Mouse (Mus musculus): ENCODE measurements at regions not wholly inside any gene's neighbourhood (a gene's known extent, or its start where the extent isn't known, plus 50 kb on each side); places are given as distances from the start of the nearest gene placed in this dataset.

DNA sequence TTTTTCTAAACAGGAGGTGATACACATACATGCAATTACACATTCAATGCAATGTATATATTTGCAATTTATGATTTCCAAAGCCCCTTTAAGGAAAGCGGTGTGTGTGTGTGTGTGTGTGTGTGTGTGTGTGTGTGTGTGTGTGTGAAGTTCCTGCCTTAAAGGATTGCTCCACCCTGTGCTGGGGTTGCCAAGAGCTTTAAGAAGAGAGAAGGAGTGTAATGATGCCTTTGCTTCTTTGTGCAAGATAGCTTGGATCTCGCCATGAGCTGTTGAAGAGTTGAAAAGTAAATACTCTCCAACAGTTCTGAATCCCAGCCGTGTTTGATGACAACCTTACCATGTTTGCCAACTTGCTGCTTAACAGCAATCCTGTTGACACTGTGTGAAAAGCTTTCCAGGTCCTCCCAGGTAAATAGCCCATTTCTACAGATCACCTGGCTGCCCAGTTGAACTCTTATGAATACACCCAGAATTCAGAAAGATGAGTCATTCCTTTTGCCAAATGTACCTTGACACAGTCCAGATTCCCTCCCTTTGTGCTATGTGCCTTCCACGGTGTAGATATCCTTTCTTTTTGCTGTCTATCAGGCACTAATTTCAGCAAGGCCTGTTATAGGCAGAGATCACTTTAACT is 216.3 kb downstream of the Ikzf2 start:
- DNase-seq (ENCODE audit: low spot score): no peak

DNA sequence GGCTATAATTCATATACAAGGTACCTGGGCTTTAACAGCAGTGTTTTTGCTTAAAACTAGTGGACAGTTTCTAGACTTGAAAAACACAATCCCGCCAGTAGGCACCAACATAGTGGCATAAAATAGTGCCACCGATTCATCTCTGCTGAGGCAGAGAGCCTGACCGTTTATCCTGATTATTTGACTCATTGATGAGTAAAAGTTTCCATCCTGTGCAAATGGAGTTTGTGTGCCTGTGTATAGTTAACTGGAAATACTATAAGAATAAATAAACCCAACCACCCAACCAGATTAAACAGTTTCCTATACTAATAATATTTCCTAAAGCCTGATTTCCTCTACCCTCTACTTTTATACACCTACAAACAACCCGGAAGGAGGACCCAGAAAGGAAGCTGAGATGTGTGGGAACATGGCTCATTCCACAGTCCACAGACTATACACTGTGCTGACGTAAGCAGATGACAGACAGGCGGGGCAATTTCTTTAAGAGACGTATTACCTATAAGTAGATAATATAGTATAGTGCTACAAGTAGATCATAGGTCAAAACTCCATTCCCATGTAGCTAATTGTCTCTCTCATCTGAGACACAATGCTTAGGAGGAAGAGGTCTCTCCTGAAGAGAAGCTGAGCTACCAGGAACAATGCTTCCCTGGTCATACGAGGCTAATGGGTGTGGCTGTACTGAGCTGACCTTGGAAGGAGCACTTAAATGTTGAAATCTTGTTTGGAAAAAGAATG is 217.7 kb downstream of the Ikzf2 start:
- DNase-seq (ENCODE audit: low spot score): no peak

DNA sequence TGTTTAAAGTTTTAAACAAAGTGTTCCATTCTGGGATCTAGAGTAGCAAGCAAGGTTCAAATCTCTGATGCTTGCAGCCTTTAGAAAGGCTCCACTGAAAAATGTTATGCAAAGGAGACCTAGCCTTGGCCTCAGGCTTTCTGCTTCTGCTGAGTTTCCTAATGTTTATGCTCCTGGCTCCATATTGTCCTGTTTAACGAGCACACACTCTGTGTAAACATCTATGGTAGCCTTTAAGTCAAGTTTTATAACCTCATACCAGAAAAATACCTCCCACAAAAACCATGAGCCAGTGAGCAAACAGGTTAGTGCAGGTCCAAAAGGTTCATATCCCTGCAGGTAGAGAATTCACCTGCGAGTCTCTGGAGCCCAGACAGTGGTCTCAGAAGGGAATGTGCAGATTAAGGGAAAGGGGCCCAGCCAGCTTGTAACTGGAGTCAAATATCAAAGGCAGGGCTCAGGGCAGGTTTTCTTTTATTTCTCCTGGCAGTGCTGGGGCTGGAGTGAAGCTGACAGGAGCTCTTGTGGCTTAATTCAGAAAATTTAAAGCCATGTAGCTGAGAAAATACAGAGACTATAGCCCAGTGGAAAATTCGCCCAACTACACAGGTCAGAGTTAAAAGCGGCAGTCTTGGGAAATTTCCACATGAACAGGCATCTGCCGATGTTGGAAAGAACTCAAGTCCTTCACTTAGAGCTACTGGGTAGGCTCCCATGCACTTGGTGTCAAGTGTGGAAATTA is 220.3 kb downstream of the Ikzf2 start:
- DNase-seq (ENCODE audit: low spot score): no peak

DNA sequence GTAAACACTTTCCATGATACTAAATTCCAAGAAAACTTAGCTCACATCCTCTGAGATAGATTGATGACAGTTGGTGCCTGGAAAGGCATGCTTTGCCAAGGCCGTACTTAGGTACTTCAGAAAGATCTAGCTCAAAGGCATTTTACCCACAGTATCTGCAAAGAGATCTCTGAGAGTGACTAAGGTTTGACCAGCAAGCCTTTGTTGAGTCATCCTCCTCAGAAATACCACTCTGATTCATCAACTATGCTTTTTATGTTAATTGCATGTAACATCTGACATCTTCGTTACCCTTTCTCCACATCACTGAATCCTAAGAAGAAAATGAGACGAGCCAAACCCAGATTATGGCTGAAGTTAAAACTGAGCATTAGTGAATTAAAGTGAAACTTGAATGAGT is 225.9 kb downstream of the Ikzf2 start:
- DNase-seq (ENCODE audit: low spot score): no peak

DNA sequence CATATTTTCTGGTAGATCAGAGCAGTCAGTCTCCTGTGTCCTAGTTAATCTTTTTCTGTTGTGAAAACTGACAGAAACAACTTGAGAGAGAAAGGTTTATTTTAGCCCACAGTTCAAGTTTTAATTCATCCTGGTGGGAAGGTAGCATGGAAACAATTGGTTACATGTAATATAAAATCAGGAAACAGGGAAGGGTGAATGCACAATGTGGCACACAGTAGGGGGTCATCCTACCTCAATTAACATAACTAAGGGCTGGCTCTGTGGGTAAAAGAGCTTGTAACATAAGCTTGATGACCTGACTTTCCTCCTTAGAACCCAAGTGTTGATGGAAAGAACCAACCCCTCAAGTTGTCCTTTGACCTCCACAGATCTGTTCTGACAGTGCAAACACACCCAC is 227.1 kb downstream of the Ikzf2 start:
- no peak for DNase-seq (ENCODE audit: low spot score)

DNA sequence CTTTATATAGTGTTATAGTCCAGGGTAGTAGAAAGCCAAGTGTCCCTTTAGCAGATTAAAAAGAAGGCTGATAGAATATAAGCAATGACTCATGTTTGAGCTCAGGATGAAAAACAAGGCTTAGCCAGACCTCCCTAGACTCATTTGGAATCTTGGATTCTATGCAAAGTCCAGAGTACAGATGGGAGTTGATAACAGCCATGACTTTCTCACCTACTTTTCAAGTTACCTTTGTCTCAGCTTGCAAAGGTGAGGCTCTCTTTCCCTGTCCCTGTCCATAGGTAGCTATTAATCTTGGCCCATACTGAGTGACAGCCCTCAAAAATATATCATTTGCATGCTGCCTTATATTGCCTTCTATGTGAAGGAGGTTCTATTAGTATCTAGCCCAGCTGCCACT is 229.6 kb downstream of the Ikzf2 start:
- no peak for DNase-seq (ENCODE audit: low spot score)

DNA sequence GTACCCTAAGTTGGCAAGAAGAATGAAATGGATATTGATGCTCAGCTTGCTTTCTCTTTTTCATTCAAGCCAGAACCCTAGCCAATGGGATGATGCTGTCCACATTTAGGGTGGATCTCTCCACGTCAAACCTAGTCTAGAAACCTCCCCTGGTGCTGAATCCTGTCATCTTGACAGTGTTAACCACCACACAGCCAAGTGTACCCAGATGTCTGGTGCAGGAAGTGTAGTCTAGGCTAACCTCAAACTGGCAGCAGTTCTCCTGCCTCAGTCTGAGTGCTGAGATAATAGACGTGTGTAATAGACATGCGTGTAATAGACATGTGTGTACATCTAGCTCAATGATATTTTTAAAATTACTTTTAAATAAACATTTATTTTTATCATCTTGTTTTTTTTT is 233.1 kb downstream of the Ikzf2 start:
- no peak for DNase-seq (ENCODE audit: low spot score)

DNA sequence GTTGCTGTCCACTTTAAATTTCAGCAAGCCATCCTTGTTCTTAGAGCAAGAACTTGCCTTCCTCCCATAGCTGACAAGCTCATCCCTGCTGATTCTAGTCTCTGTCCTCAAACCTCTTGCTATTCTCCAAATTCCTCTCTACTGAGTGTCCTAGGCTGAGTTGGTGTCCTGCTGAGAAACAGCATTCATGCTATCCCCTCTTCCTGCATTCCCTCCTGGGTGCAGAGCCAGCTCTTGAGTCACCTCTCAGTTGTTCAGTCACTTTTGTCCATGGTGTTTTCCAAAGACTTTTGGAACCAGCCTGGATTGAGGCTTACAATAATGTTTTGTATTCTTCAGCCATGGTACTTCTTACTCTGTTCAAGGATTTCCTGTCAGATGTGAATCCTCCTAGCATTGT is 234.1 kb downstream of the Ikzf2 start:
- no peak for DNase-seq (ENCODE audit: low spot score)

DNA sequence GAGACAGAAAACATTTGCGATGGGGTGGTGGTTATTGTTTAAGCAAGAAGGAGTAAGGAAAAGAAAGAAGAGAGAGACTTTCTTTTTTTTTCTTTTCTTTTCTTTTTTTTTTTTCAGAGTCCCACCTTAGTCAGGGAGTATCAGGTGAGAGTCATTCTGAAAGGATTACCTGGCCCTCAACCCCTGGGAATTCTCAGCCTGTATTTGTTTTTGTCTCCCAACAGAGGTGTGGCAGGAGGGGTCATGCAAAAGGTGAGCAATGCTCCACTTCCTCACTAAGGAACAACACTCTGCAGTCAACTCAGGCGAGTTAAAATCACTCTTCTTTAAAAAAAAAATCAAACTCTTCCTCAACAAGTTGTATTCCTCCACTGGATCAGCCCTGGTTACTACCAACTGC is 236.6 kb downstream of the Ikzf2 start:
- DNase-seq (ENCODE audit: low spot score): no peak

DNA sequence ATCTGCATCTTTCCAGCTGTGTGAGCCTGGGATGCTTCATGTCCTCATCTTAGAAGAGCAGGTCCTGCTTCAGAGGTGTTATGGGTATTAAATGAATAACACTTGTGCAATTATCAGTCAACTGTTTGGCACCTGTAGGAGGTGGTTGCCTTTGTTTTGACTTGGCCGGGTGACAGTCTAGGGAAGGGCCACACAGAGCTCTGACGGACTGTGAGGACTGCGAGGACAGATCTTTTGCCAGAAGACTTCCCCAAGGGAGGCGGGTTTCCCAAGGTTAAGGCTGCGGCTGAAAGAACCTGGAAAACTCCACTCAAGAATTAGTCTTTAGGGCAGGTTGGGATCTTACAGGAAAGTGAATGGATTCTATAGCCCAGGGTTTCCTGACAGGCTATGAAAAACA is 239.8 kb downstream of the Ikzf2 start:
- no peak for DNase-seq (ENCODE audit: low spot score)

DNA sequence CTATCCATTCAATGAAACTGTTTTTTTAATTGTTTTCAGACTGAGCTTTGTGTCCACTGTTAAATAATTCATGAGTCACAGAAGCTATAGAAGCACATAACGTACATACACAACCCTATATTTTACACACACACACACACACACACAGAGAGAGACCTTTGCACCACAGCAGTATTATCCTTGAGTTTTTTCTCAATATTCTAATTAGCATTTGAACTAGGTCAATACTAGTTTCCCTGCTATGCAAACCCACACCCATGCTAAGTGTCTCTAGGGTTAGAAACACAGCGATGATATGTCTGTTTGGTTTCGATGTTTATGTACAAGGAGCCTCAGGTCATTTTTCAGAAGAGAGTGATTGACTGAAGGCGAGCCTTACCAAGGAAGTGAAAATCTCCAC is 242.3 kb downstream of the Ikzf2 start:
- DNase-seq (ENCODE audit: low spot score): no peak

DNA sequence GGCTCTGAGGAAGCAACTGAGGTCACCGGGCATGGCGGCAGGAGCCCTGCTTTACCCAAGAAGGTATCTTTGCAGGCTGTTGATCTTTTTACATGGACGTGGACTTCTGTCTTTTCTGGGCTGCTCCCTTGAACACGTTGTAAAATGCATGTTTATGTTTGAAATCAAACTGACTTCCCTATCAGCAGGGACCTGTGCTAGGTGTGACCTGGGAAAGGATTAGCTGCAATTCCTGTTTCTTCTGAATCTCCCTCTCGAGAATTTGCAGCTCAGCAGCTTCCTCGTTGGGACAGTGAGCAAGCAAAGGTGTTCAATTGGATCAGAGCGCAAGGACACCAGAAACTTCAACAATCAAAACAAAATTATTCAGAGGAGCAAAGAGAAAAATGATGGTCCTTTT is 243.6 kb downstream of the Ikzf2 start:
- no peak for DNase-seq (ENCODE audit: low spot score)

DNA sequence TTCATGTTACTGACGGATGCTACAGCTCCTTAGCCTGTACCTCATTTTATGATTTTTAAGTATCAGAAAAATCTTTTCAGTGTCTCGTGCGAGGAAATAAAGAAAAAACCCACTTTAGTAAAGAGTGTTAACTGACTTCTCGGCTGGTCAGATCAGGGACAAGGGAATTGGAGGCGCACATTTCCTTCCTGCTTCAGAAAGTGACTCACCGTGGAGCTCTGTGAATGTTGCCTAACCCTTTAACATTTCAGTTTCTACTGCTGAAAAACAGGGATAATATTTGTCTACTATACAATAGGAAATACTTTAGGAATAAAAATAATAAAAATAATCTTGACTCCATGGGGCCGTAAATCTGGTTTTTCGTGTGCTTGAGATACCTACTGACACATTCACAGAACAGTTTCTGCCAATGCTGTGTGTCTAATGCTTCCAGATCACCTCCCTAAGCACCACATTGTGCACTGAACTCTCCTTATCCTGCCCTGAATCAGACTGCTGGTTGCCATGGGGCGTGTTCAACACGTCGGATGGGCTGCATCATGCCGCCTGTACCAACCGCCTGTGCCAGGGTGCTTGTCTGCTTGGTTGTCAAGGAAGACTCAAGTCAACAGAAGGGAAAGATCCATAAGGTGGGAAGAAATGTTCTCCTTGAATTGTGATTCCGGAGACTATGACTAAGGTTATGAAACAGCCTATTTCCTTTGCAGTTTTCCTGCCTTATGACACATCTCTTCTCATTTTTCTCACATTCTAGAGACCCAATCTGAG is 246.3 kb downstream of the Ikzf2 start:
- no peak for DNase-seq (ENCODE audit: low spot score)

DNA sequence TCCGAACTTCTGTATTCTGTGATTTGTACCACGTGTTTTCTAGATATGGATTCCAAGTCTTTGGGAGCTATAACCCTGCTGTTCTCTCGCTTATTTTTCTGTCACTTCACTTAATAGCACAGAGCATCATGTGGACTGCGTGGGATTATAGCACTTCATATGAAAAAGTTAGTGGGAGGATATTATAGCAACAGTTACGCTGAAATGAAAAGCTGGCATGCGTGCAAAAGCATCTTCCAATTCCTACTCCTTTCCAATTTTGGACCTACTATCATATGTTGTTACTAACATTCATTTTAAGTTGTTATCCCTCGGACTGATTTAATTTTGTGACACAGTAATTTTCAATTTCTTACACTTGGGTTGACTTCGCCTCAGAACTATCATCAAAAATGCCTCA is 250.0 kb downstream of the Ikzf2 start:
- no peak for DNase-seq (ENCODE audit: low spot score)

DNA sequence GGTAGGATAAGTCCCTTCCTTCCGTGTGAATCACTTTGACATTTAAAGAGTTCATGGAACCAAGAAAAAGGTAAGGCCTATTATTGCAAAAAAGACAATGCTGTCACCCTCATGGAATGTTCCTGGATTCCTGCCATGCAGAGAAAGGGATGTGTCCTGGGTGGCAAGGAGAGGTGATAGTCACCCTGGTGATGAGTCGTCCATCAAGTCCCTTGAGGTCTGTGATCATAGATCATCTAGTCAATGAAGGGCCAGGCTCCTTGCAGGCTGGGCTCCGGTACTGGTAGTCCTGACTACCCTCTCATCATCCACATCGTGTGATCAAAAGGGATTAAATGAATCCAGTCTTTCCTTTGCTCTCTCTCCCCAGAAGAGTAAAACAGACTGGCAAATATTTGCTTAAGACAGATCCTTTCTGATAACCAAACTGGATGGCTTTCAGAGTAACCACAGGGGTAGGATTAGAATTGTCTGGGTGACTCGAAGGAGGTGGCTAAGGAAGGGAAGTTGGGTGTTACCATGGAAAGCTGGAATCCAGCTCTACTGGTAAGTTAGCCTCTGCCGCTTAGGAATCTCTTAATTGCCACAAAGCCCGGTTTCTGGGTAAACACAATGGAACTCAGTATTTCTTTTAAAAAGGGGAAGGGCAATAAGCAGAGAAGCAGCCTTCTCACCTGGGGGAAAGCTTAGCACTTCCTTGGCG is 253.2 kb downstream of the Ikzf2 start:
- no peak for DNase-seq (ENCODE audit: low spot score)

DNA sequence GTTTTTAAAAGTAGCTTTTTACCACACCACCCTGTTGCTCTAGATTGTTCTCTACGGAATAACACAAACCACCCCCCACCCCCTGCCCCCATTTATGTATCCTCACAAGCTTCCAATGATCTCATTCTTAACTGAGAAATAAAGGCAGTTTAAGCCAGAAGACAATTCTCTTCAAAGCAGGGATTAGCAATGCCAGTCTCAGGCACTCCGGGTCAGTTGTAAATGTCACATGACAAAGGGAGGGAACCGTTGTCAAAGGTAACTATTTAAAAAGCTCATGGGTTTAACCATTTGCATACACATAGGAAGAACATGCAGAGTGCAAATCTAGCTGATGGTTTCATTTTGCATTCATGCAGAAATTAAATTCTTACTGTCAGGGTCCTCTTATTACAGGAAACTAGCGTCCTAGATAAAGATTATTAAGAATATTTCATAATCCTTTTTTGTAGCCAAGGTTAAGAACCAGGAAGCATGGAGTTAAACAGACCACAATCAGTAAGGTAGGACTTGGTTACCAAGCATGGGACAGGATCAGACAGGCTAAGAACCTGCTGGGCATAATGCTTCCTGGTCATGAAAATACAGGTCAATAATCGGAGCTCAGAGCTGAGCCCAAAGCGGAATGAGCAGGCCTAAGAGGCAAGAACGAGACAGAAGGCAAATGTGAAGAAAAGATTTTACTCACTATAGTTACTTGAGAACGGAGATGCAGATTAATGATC is 256.2 kb downstream of the Ikzf2 start:
- DNase-seq (ENCODE audit: low spot score): no peak

DNA sequence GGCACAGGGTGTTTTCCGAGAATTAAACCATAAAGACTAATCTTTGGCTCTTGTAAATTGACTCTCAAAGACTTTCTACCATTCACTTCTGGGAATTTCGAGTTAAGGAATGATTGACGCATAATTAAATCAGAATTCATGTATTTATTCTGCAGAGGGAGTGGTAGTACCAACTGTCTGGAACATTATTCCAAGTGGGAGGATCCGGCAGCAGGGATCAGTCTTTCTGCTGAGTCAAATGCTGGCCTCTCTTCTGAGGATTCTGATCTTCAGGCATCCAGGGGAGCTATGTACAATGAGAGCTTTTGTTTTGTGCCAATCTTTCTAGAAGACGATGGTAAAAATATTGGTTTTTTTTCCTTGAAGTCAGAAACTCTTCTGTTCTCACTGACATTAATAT is 257.4 kb downstream of the Ikzf2 start:
- peak; percentile 5 for DNase-seq (ENCODE audit: low spot score)

DNA sequence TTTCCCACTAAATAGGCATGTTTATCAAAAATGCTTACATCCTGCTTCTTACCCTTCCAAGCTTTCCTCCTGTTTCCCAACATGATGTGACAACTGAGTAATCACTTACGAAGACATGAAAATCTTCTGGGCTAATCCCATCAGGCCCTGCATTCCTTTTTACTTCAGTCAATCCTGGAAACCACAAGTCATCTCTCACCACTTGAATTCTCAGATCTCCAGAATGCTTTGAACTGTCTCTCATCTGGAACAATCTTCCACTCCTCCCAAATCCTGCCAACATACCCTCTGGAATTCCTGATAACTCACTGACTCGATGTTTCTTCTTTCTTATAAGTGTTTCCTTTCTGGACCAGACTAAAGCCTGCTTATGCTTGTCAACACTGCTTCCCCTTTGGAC is 289.4 kb downstream of the Ikzf2 start:
- DNase-seq (ENCODE audit: low spot score): no peak

DNA sequence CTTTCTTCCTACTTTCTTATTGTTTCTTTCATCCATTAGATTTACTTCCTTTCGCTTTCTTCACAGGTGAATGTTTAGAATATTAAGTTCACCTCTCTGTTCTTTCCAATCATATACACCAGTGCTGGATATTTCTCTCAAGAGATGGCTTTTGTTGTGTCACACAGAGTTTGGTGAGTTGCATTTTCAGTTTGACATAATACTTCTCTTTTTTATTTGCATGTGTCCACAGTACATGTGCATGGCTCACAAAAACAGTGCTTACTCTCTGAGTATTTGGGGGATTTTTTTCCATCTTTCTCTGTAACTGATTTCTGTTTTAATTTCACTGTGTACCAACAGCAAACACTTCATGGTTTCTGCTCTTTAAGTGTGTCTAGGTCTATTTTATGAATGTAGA is 274.5 kb upstream of the Erbb4 start:
- no peak for DNase-seq (ENCODE audit: low spot score)

DNA sequence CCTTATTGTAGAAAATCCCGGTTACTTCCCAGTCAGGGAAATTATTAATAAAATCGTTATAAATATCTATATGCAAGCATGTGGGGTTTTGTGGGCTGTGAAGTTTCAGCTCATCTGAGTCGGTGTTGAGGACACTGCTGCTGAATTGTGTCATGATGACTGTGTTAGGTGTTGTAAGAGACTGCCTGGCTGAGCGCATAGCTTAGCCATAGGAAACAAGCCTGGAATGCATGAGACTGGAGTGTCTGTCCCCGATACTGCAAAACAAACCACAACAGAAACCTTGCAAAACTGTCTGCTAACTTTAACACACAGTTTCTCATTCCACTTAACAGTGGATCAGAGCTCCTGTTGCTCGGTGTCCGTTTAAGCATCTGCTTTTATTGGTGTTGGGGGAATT is 271.9 kb upstream of the Erbb4 start:
- no peak for DNase-seq (ENCODE audit: low spot score)

Measured in retina, embryonic 14.5 days (tissue).